Mouse (Mus musculus): ENCODE results near the gene Ankrd34a. TPM values are rescaled to one million over a fixed set of nuclear protein-coding genes. Genes with fewer than 3 reads are reported as not detected.
"Not testable (repeated sequence)": the region's sequence is repeated elsewhere in the genome, so short reads cannot be mapped to it uniquely, and the experiment has no call there.

Ankrd34a gene
- polyA plus RNA-seq, 1 experiment from 2014 or later, result 8.5 TPM

DNA sequence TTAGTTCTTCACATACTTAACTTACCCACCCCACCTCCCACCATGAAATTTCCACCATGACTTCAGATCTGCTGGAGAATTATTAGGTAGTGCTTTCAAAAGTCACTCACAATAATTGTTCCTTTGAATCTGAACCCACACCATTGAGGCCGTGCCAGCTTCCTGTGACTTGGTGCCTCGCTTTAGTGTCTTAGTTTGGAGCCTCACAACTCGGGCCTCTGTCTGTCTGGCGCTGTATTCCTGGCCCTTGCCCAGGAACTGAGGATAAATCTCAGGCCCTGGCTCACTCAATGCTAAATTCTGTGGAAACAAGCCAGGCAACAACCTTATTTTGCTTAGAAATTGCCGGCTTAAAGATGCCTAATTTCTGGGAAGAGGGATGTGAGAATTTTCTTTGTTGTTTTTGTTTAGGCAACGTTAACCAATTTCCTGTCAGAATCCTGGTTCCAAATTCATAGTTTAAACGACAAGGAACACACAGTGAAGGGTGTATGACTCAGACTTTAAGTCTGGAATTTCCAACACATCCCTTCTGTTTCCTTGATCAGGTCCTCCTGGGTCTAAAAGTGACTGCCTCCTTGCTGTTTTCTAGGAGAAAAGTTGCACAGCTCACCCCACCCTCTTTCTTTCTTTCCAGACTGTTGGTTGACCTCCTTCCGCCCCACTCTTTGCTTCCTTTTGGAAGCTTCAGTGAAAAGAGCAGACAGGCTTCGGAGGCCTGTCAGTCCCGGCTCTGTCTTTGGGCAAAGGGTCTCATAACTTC is 5.7 kb downstream of the Ankrd34a start:
- no peaks in the 10 kb centered on the region for H3K27me3 ChIP-seq (ENCODE audit: control insufficient read depth, insufficient read depth, low read length)
- no peaks in the 10 kb centered on the region for H3K9me3 ChIP-seq (ENCODE audit: control insufficient read depth, low read length)
- peak overlapping the region; percentile 81 for H3K4me2 ChIP-seq (ENCODE audit: low read length)
- peaks cover 3 to 42% of the 10 kb centered on the region in 2 experiments for H3K4me1 ChIP-seq (ENCODE audit: control insufficient read depth in 2 of 2, insufficient read depth in 2 of 2, low read length in 2 of 2)
- 25% methylated on average over 10 of the region's 10 CpGs for WGBS
- peak overlapping the region; percentile 89 to 93 for H3K27ac ChIP-seq (replicated peaks in 1 of 2; ENCODE audit: control insufficient read depth in 1 of 2, insufficient read depth in 1 of 2, low read depth in 2 of 2, low read length in 2 of 2)
- H3K4me3 ChIP-seq (ENCODE audit: control insufficient read depth in 1 of 2, insufficient read depth in 1 of 2, low read depth in 1 of 2, low read length in 2 of 2), result peak overlapping the region; percentile 61 to 69
- H3K36me3 ChIP-seq (ENCODE audit: control insufficient read depth, insufficient read depth, low read length), result peaks cover 11% of the 10 kb centered on the region; the same call in 1 of the 2 replicates
- ATAC-seq (ENCODE audit: insufficient number of reproducible peaks, insufficient read depth, low FRiP score, low read depth), result no peak
- H3K9ac ChIP-seq (ENCODE audit: low read length), result peak overlapping the region; percentile 82

DNA sequence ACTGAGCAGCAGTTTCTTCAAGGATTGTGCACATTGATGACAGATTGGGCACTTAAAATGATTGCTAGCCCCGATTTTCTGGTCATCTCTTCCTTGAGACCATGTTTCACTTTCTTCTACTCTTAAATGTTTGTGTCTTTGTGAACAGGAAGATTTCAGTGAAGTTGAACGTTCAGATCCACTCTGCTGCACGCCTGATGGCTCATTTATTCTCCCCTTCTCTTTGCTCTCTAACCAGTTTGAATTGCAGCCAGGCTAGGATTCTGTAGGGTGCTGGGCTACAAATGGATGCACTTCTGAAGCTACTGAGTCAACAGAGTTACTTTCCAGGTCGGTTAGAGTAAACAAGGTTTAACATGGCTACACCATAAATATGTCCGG is 6.3 kb downstream of the Ankrd34a start:
- no peaks in the 10 kb centered on the region for H3K27me3 ChIP-seq (ENCODE audit: control insufficient read depth, insufficient read depth, low read length)
- H3K4me2 ChIP-seq (ENCODE audit: low read length), result peak overlapping the region; percentile 81
- peaks cover 11% of the 10 kb centered on the region; the same call in 1 of the 2 replicates for H3K36me3 ChIP-seq (ENCODE audit: control insufficient read depth, insufficient read depth, low read length)
- 53% methylated on average over 5 of the region's 5 CpGs for WGBS
- peak overlapping the region; percentile 89 to 93 for H3K27ac ChIP-seq (replicated peaks in 1 of 2; ENCODE audit: control insufficient read depth in 1 of 2, insufficient read depth in 1 of 2, low read depth in 2 of 2, low read length in 2 of 2)
- H3K4me1 ChIP-seq (ENCODE audit: control insufficient read depth in 2 of 2, insufficient read depth in 2 of 2, low read length in 2 of 2), result peaks cover 3 to 42% of the 10 kb centered on the region in 2 experiments
- peak overlapping the region; percentile 61 to 69 for H3K4me3 ChIP-seq (ENCODE audit: control insufficient read depth in 1 of 2, insufficient read depth in 1 of 2, low read depth in 1 of 2, low read length in 2 of 2)
- H3K9ac ChIP-seq (ENCODE audit: low read length), result peak overlapping the region; percentile 82
- H3K9me3 ChIP-seq (ENCODE audit: control insufficient read depth, low read length), result no peaks in the 10 kb centered on the region
- ATAC-seq (ENCODE audit: insufficient number of reproducible peaks, insufficient read depth, low FRiP score, low read depth), result no peak

GRCm38 (mm10) chr3:96603311-96603710 is 6.9 kb downstream of the Ankrd34a start:
- Histone ChIP-seq H3K9ac (ENCODE audit: low read length) (peak overlapping the region; percentile 82), H3K4me3 (ENCODE audit: control insufficient read depth in 1 of 2, insufficient read depth in 1 of 2, low read depth in 1 of 2, low read length in 2 of 2) (peak overlapping the region in 1 of 2 experiments; percentile 69; a peak in 1 of 4 replicates)
- no peak for ATAC-seq (ENCODE audit: insufficient number of reproducible peaks, insufficient read depth, low FRiP score, low read depth)

GRCm38 (mm10) chr3:96606007-96606406 is 9.6 kb downstream of the Ankrd34a start:
- H3K27ac ChIP-seq (replicated peaks in 1 of 2; ENCODE audit: control insufficient read depth in 1 of 2, insufficient read depth in 1 of 2, low read depth in 2 of 2, low read length in 2 of 2); ATAC-seq (ENCODE audit: insufficient number of reproducible peaks, insufficient read depth, low FRiP score, low read depth); H3K4me2 ChIP-seq (ENCODE audit: low read length); H3K4me3 ChIP-seq (ENCODE audit: control insufficient read depth in 1 of 2, insufficient read depth in 1 of 2, low read depth in 1 of 2, low read length in 2 of 2); H3K9ac ChIP-seq (ENCODE audit: low read length); H3K27me3 ChIP-seq (ENCODE audit: control insufficient read depth, insufficient read depth, low read length); H3K9me3 ChIP-seq (ENCODE audit: control insufficient read depth, low read length): not testable (repeated sequence)
- 93% methylated on average over 3 of the region's 4 CpGs for WGBS
- Histone ChIP-seq H3K36me3 (ENCODE audit: control insufficient read depth, insufficient read depth, low read length) (peaks cover 19% of the 10 kb centered on the region), H3K4me1 (ENCODE audit: control insufficient read depth in 2 of 2, insufficient read depth in 2 of 2, low read length in 2 of 2) (peaks cover 5 to 35% of the 10 kb centered on the region in 2 experiments)

More at GRCm38 (mm10) chr3:96603311-96603710, 6.9 kb downstream of the Ankrd34a start:
- WGBS, result 68% methylated on average over 5 of the region's 5 CpGs
- Histone ChIP-seq H3K27me3 (ENCODE audit: control insufficient read depth, insufficient read depth, low read length) (no peaks in the 10 kb centered on the region), H3K4me2 (ENCODE audit: low read length) (peak overlapping the region; percentile 81), H3K27ac (replicated peaks in 1 of 2; ENCODE audit: control insufficient read depth in 1 of 2, insufficient read depth in 1 of 2, low read depth in 2 of 2, low read length in 2 of 2) (peak overlapping the region in 1 of 2 experiments; percentile 93; a peak in 2 of 4 replicates), H3K4me1 (ENCODE audit: control insufficient read depth in 2 of 2, insufficient read depth in 2 of 2, low read length in 2 of 2) (peaks cover 3 to 42% of the 10 kb centered on the region in 2 experiments), H3K36me3 (ENCODE audit: control insufficient read depth, insufficient read depth, low read length) (peaks cover 11% of the 10 kb centered on the region; the same call in 1 of the 2 replicates), H3K9me3 (ENCODE audit: control insufficient read depth, low read length) (no peaks in the 10 kb centered on the region)

- WGBS, result 91% methylated on average over 4 of the region's 4 CpGs
- H3K4me3 ChIP-seq (ENCODE audit: control insufficient read depth in 1 of 2, insufficient read depth in 1 of 2, low read depth in 1 of 2, low read length in 2 of 2), result no peak overlapping the region
- ATAC-seq (ENCODE audit: insufficient number of reproducible peaks, insufficient read depth, low FRiP score, low read depth), result no peak
- peaks cover 5 to 35% of the 10 kb centered on the region in 2 experiments for H3K4me1 ChIP-seq (ENCODE audit: control insufficient read depth in 2 of 2, insufficient read depth in 2 of 2, low read length in 2 of 2)
- H3K27ac ChIP-seq (replicated peaks in 1 of 2; ENCODE audit: control insufficient read depth in 1 of 2, insufficient read depth in 1 of 2, low read depth in 2 of 2, low read length in 2 of 2), result no peak overlapping the region
- peaks cover 25% of the 10 kb centered on the region for H3K36me3 ChIP-seq (ENCODE audit: control insufficient read depth, insufficient read depth, low read length)
- no peak overlapping the region for H3K9ac ChIP-seq (ENCODE audit: low read length)
- H3K4me2 ChIP-seq (ENCODE audit: low read length), result no peak overlapping the region
- H3K9me3 ChIP-seq (ENCODE audit: control insufficient read depth, low read length), result no peaks in the 10 kb centered on the region
- no peaks in the 10 kb centered on the region for H3K27me3 ChIP-seq (ENCODE audit: control insufficient read depth, insufficient read depth, low read length)
Measured at GRCm38 (mm10) chr3:96606618-96607017, 10.2 kb downstream of the Ankrd34a start.

- H3K4me3 ChIP-seq (ENCODE audit: control insufficient read depth in 1 of 2, insufficient read depth in 1 of 2, low read depth in 1 of 2, low read length in 2 of 2), result no peak overlapping the region
- H3K36me3 ChIP-seq (ENCODE audit: control insufficient read depth, insufficient read depth, low read length), result peaks cover 80% of the 10 kb centered on the region
- no peaks in the 10 kb centered on the region for H3K27me3 ChIP-seq (ENCODE audit: control insufficient read depth, insufficient read depth, low read length)
- H3K9me3 ChIP-seq (ENCODE audit: control insufficient read depth, low read length), result no peaks in the 10 kb centered on the region
- H3K4me2 ChIP-seq (ENCODE audit: low read length), result no peak overlapping the region
- H3K4me1 ChIP-seq (ENCODE audit: control insufficient read depth in 2 of 2, insufficient read depth in 2 of 2, low read length in 2 of 2), result no peaks in the 10 kb centered on the region
- WGBS, result 90% methylated on average over 3 of the region's 3 CpGs
- no peak overlapping the region for H3K27ac ChIP-seq (replicated peaks in 1 of 2; ENCODE audit: control insufficient read depth in 1 of 2, insufficient read depth in 1 of 2, low read depth in 2 of 2, low read length in 2 of 2)
- H3K9ac ChIP-seq (ENCODE audit: low read length), result no peak overlapping the region
- ATAC-seq (ENCODE audit: insufficient number of reproducible peaks, insufficient read depth, low FRiP score, low read depth), result no peak
Measured at GRCm38 (mm10) chr3:96617941-96618340, 21.5 kb downstream of the Ankrd34a start.

DNA sequence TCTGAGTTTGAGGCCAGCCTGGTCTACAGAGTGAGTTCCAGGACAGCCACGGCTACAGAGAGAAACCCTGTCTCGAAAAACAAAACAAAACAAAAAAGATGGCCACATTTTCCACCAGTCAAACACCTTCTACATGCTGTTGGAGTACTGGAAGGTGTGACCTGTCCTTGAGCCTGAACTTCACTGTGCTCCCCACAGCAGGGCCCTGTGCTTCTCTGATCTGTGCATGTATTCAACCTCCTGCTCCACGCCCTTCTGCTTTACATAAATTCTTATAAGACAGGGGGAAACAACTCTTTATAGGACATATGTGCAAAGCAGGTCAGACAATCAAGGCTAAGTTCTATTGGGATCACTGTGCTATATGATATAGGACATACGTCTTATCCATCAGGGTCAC is 26.8 kb downstream of the Ankrd34a start:
- Histone ChIP-seq H3K9ac (ENCODE audit: low read length) (no peak overlapping the region), H3K9me3 (ENCODE audit: control insufficient read depth, low read length) (no peaks in the 10 kb centered on the region), H3K27me3 (ENCODE audit: control insufficient read depth, insufficient read depth, low read length) (no peaks in the 10 kb centered on the region), H3K4me3 (ENCODE audit: control insufficient read depth in 1 of 2, insufficient read depth in 1 of 2, low read depth in 1 of 2, low read length in 2 of 2) (no peak overlapping the region), H3K4me1 (ENCODE audit: control insufficient read depth in 2 of 2, insufficient read depth in 2 of 2, low read length in 2 of 2) (no peaks in the 10 kb centered on the region), H3K4me2 (ENCODE audit: low read length) (no peak overlapping the region), H3K27ac (replicated peaks in 1 of 2; ENCODE audit: control insufficient read depth in 1 of 2, insufficient read depth in 1 of 2, low read depth in 2 of 2, low read length in 2 of 2) (no peak overlapping the region), H3K36me3 (ENCODE audit: control insufficient read depth, insufficient read depth, low read length) (peaks cover 74% of the 10 kb centered on the region)
- 86% methylated on average over 4 of the region's 4 CpGs for WGBS
- ATAC-seq (ENCODE audit: insufficient number of reproducible peaks, insufficient read depth, low FRiP score, low read depth), result no peak

Data from heart, embryonic 14.5 days (tissue).